Mouse (Mus musculus) kidney, embryonic 15.5 days (tissue): ENCODE measurements at regions not wholly inside any gene's neighbourhood (a gene's known extent, or its start where the extent isn't known, plus 50 kb on each side); places are given as distances from the start of the nearest gene placed in this dataset.

Source experiments
- ATAC-seq: fragments of 200-750 bp; cut with Nextera tagmentation; replicated peaks from 2 replicates; pipeline ENCODE4 v1.8.0; 2017; ENCODE audit warnings: moderate TSS enrichment; ENCODE audit not compliant: low FRiP score
- H3K27ac ChIP-seq: fragments of 300-500 bp; sonication (generic); 2 replicates; pipeline ENCODE4 v1.5.1; 2015; ENCODE audit warnings: mild to moderate bottlenecking, inconsistent platforms
- H3K27me3 ChIP-seq: fragments of 300-500 bp; sonication (generic); 2 replicates; pipeline ENCODE4 v1.6.1; 2015; ENCODE audit warnings: inconsistent platforms
- H3K36me3 ChIP-seq: fragments of 300-500 bp; sonication (generic); 2 replicates; pipeline ENCODE4 v1.6.1; 2015; ENCODE audit warnings: inconsistent platforms
- H3K4me1 ChIP-seq: fragments of 300-500 bp; sonication (generic); 2 replicates; pipeline ENCODE4 v1.6.1; 2015; ENCODE audit warnings: inconsistent platforms
- H3K4me2 ChIP-seq: fragments of 300-500 bp; sonication (generic); 2 replicates; pipeline ENCODE4 v1.6.1; 2015; ENCODE audit warnings: moderate library complexity, mild to moderate bottlenecking, inconsistent platforms
- H3K4me3 ChIP-seq: fragments of 300-500 bp; sonication (generic); replicated peaks from 2 replicates; pipeline ENCODE4 v1.5.1; 2015; ENCODE audit warnings: mild to moderate bottlenecking, inconsistent platforms
- H3K9ac ChIP-seq: fragments of 300-500 bp; sonication (generic); 2 replicates; pipeline ENCODE4 v1.6.1; 2015; ENCODE audit warnings: mild to moderate bottlenecking, inconsistent platforms
- H3K9me3 ChIP-seq: fragments of 300-500 bp; sonication (generic); replicated peaks from 2 replicates; pipeline ENCODE4 v1.6.1; 2016; ENCODE audit warnings: inconsistent platforms
- WGBS: fragments of 180-500 bp; shearing (Covaris S2); methylation state at CpG from one replicate; pipeline ENCODE4 v1.1.7; 2015; ENCODE audit warnings: mixed read lengths; 5-methylcytosine and 5-hydroxymethylcytosine counted together

DNA sequence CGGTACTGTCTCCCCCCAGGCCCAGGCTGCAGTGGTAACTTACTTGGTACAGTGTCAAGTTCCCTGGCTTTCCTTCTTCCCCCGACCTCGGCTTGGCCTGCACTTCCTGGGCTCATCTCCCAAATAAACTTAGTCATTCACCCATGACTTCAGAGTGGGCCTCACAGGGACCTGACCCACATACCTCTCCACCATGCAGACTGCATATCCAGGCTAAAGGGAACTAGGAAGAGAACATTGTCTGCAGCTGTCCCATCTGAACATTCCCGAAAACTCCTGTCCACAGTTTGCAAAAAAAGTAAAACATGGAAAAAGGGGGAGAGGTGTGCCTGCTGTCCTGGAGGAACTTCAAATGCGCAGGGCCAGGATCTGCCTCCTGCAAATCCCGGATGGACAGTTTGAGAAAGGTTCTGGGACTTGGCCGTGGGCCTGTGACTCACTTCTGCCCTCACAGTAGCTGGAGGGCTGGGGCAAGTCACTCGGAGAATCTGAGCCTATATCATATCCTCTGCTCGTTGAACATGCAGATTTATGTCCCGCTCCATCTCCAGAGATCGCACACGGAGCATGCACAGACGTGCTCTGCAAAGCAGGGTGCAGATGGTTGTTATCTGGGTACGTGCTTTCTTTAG, 87.9 kb upstream of the Gsc start:
- 20% methylated on average over 14 of the region's 14 CpGs for WGBS
- no peak overlapping the region for H3K4me3 ChIP-seq
- H3K27me3 ChIP-seq = 0 out of 2 replicates have a peak, but pooled peaks cover 3% of the 10 kb centered on the region
- H3K9ac ChIP-seq = no peak overlapping the region
- no peak overlapping the region for H3K4me2 ChIP-seq
- no peaks in the 10 kb centered on the region for H3K36me3 ChIP-seq
- H3K27ac ChIP-seq = 0 out of 2 replicates have a peak overlapping the region, but pooled peaks have one; percentile 33
- no peaks in the 10 kb centered on the region for H3K9me3 ChIP-seq
- H3K4me1 ChIP-seq = peaks cover 13% of the 10 kb centered on the region
- peak; percentile 47 for ATAC-seq

DNA sequence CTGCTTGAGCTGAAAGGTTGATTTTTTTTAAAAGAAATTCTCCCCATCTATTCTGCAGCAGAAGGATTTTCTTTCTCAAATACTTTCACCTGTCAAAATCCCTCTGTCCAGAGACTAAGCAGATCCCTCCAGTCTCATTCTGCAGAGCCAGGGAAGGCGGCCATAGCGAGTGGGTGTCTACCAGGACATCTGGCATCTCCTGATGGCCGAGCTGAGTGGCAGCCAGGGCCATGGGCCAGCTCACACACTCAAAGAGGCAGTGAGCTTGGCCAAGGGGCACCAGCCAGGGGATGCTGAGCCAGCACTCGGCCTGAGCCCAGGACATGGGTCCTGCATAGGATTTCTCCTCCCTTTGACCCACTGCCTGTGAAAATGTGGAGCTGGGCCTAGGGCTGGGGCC, 84.6 kb upstream of the Gsc start:
- Histone ChIP-seq H3K27me3 (peaks cover 8% of the 10 kb centered on the region; the same call in 1 of the 2 replicates), H3K4me1 (peaks cover 16% of the 10 kb centered on the region), H3K4me2 (no peak overlapping the region), H3K9ac (no peak overlapping the region), H3K36me3 (no peaks in the 10 kb centered on the region), H3K4me3 (no peak overlapping the region), H3K27ac (no peak overlapping the region), H3K9me3 (no peaks in the 10 kb centered on the region)
- no peak for ATAC-seq
- 64% methylated on average over 4 of the region's 4 CpGs for WGBS

DNA sequence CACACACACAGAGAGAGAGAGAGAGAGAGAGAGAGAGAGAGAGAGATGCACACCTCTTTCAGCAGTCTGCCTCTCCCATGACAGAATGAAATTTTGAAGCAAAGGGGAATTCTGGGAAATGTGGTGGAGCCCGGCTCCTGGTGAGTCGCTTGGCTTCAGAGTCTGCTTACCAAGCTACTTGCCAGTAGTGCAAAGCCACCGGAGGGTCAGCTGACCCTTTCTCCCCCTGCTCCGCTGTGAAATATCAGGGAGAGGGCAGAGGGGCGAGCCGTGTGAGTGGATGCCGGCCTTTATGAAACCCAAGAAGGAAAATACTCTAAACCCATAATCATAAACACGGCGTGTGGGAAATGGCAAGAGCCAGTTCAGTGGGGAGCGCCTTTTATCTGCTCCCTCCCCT, 84.2 kb upstream of the Gsc start:
- Histone ChIP-seq H3K4me3 (no peak overlapping the region), H3K4me2 (no peak overlapping the region), H3K27me3 (peaks cover 8% of the 10 kb centered on the region; the same call in 1 of the 2 replicates), H3K4me1 (peaks cover 16% of the 10 kb centered on the region), H3K9ac (no peak overlapping the region), H3K9me3 (no peaks in the 10 kb centered on the region), H3K36me3 (no peaks in the 10 kb centered on the region), H3K27ac (no peak overlapping the region)
- ATAC-seq = no peak
- 56% methylated on average over 10 of the region's 10 CpGs for WGBS

DNA sequence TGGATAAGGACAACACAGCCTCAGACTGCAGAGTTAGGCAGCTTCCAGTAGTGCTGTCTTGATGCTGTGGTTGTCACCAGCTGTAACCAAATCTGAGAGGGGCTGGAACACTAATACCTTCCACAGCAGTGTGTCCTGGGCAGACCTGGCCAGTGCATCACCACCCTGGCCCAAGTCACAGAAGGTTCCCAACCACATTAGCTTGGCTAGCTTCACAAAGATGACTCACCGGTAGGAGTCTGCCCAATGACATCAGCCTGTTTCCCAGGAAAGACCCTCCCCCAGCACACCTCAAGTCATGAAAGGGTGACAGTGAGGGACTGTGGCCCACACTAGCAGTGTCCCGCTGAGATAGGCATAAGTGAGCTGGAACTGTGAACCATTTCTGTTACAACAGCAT, 75.5 kb upstream of the Gsc start:
- no peak overlapping the region for H3K4me2 ChIP-seq
- H3K27ac ChIP-seq = no peak overlapping the region
- H3K36me3 ChIP-seq = no peaks in the 10 kb centered on the region
- H3K4me1 ChIP-seq = no peaks in the 10 kb centered on the region
- H3K9ac ChIP-seq = no peak overlapping the region
- no peaks in the 10 kb centered on the region for H3K9me3 ChIP-seq
- H3K4me3 ChIP-seq = no peak overlapping the region
- no peak for ATAC-seq
- H3K27me3 ChIP-seq = no peaks in the 10 kb centered on the region
- 77% methylated on average over 2 of the region's 2 CpGs for WGBS

DNA sequence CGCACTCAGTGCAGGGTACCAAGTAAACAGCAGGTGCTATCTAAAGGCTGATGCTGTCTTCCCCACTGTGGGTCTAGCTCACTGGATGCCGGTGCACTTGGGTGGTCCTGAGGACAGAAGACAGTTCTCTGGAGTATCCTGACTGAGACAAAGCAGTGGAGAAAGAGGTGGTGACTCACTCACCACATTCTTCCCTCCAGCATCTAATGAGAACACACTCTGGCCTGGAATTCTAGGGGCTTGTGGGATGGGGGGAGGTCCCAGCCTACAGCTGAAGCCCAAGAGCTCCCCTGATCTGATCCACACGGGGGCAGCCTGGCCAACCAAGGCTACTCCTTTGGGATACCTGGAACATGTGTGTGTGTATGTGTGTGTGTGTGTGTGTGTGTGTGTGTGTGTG, 74.4 kb upstream of the Gsc start:
- Histone ChIP-seq H3K27me3 (no peaks in the 10 kb centered on the region), H3K27ac (no peak overlapping the region), H3K36me3 (no peaks in the 10 kb centered on the region), H3K9ac (no peak overlapping the region), H3K4me3 (no peak overlapping the region), H3K4me1 (0 out of 2 replicates have a peak, but pooled peaks cover 3% of the 10 kb centered on the region), H3K4me2 (no peak overlapping the region), H3K9me3 (no peaks in the 10 kb centered on the region)
- 78% methylated on average over 3 of the region's 3 CpGs for whole genome bisulfite sequencing
- no peak for ATAC-seq

DNA sequence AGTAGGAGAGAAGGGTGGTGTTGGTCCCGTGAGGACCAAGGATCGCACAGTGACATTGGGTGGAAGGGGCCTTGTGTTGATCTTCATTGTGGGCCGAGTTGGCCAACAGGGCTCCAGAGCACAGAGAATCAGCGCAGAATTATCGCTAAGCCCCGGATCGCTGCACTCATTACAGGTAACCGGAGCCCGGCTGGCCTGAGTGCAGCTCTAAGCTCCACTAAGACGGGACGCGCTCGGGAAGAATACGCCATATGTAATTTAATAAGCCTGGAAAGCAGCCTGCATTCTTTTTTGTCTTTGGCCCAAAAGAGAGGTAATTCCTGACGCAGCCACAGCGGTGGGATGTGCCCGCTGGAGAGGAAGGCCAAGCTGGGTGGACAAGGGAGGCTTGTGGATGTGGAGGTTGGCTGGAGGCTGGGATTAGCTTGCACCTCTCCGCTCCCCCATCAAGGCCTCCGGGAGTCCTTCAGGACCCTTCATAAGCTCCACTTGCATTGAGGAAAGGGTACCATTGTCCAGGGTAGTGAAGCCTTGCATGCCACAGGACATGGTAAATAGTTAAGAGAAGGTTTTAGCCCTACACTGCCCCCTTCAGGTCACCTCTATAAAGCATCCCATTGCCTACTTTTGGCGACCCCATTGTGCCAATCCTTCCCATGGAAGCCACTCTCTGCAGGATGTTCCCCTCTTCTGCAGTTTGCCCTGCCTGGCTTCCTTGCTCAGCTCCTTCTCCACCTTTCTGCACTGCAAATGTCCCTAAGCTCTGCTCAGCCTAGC, 73.1 kb upstream of the Gsc start:
- H3K9ac ChIP-seq = no peak overlapping the region
- H3K27ac ChIP-seq = no peak overlapping the region
- ATAC-seq = no peak; the same call in 1 of the 2 replicates
- no peaks in the 10 kb centered on the region for H3K27me3 ChIP-seq
- no peaks in the 10 kb centered on the region for H3K9me3 ChIP-seq
- 0 out of 2 replicates have a peak, but pooled peaks cover 4% of the 10 kb centered on the region for H3K4me1 ChIP-seq
- no peak overlapping the region for H3K4me2 ChIP-seq
- H3K36me3 ChIP-seq = no peaks in the 10 kb centered on the region
- no peak overlapping the region for H3K4me3 ChIP-seq
- WGBS = 76% methylated on average over 20 of the region's 20 CpGs

DNA sequence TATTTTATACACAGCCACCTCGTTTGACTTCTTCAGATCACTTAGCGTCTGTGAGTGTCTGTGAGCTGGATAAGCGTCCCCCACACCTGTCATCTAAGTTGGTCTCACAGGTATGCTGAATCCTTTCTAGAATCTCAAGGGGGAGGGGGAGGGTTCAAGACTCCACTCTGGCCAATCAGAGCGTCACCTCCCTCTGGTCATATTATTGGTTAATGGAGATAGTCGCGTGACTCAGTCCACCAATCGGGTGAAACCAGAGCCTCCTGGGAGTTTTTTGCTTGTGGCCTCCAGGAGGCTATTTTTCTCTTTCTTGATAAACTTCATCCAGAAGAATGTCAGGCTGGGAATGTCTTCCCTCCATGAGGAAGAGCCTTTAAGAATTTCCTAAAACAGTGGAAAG, 66.8 kb upstream of the Gsc start:
- WGBS = 87% methylated on average over 7 of the region's 7 CpGs
- H3K27me3 ChIP-seq = no peaks in the 10 kb centered on the region
- no peak overlapping the region for H3K9ac ChIP-seq
- no peaks in the 10 kb centered on the region for H3K36me3 ChIP-seq
- H3K27ac ChIP-seq = no peak overlapping the region
- ATAC-seq = no peak
- H3K4me2 ChIP-seq = no peak overlapping the region
- no peaks in the 10 kb centered on the region for H3K9me3 ChIP-seq
- no peak overlapping the region for H3K4me3 ChIP-seq
- 0 out of 2 replicates have a peak, but pooled peaks cover 4% of the 10 kb centered on the region for H3K4me1 ChIP-seq

DNA sequence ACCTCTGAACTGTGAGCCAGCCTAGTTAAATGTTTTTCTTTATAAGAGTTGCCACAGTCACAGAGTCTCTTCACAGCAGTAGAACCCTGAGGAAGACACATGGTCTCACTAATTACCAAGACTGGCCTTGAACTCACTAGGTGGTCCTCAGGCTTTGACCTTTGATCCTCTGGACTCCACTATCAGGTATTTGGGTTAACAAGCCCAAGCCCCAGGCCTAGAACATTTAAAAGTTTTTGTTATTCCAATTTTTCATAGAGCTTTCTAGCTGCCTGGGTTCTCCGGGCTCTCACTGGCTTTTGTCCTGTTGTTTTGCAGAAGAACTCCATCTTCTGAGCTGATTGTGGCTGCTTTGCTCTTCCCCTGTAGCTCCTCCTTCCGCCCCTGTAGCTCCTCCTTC, 65.3 kb upstream of the Gsc start:
- Histone ChIP-seq H3K36me3 (no peaks in the 10 kb centered on the region), H3K27ac (no peak overlapping the region), H3K4me1 (0 out of 2 replicates have a peak, but pooled peaks cover 4% of the 10 kb centered on the region), H3K4me2 (no peak overlapping the region), H3K9me3 (no peaks in the 10 kb centered on the region), H3K4me3 (no peak overlapping the region), H3K27me3 (no peaks in the 10 kb centered on the region), H3K9ac (no peak overlapping the region)
- ATAC-seq = no peak
- WGBS = 94% methylated on average over 2 of the region's 2 CpGs

DNA sequence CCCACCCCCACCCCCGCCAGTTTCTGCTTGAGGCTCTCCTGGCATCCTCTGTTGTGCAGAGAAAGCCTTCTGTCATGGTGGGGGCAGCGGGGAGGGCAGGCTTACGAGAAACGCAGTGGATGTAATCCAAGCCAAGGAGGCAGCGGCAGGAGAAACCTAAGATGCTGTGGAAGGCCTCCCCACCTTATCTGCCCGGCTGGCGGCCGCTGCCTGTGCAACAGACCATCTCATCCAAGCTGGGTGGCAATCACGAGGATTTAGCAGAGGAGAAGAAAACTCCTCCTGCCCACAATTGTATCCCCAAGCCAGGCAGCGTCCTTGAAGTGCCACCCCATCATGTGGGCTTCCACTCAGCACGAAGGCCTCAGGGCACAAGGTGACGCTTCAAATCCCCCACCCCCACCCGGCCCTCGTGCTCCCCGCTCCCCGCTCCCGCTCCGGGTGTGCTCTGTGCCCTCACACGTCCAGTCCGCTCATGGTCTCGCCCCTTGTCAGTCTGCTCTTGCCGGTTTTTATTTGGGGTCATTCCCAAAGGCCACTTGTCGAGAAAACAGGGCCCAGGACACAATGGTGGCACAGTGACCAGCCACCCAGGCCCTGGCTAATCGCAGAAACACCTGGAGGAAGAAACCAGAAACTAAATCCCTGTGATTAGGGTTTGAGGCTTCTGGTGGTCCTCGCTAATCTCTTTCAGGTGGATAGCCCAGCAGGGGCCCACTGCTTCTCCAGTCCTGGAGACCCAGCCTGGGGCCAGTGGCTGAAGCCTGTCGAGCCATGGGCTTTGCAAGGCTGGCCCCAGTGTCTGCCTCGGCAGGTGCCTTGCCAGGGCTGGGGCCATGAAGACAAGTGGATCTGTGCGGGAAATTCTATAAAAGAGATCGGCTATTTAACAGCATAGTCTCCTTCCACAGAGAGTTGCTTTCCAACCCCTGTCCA, 58.6 kb upstream of the Gsc start:
- Histone ChIP-seq H3K4me3 (0 out of 2 replicates have a peak overlapping the region, but pooled peaks have one; percentile 10), H3K4me2 (peak overlapping the region; percentile 46), H3K36me3 (no peaks in the 10 kb centered on the region), H3K27me3 (peaks cover 6% of the 10 kb centered on the region; the same call in 1 of the 2 replicates), H3K9me3 (no peaks in the 10 kb centered on the region), H3K4me1 (peaks cover 14% of the 10 kb centered on the region), H3K27ac (peak overlapping the region; percentile 60), H3K9ac (no peak overlapping the region)
- peak; percentile 65 for ATAC-seq
- WGBS = 20% methylated on average over 28 of the region's 29 CpGs

DNA sequence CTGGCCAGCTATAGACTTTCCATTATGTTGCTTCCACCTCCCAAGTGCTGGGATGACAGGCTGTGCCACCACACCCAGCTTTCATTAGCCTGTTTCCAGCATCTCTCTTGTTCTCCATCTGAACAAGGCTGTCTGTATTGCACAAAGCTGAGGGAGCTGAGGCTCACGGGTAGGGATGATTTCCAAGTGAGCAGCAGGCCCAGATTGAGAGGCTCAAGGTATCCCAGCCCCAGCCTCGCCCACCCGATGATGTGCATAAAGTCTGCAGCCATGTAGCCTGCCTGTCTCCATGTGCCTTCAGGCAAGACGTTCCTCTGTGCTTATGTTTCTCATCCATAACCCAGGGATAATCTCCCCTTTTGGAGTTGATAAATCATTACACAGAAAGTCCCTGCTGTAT, 57.5 kb upstream of the Gsc start:
- no peaks in the 10 kb centered on the region; the same call in 1 of the 2 replicates for H3K9me3 ChIP-seq
- no peaks in the 10 kb centered on the region for H3K36me3 ChIP-seq
- 74% methylated on average over 4 of the region's 4 CpGs for WGBS
- peaks cover 6% of the 10 kb centered on the region; the same call in 1 of the 2 replicates for H3K27me3 ChIP-seq
- H3K27ac ChIP-seq = no peak overlapping the region
- H3K4me2 ChIP-seq = no peak overlapping the region
- no peak for ATAC-seq
- H3K9ac ChIP-seq = no peak overlapping the region
- H3K4me3 ChIP-seq = no peak overlapping the region
- H3K4me1 ChIP-seq = peaks cover 14% of the 10 kb centered on the region
